Mouse (Mus musculus): ENCODE measurements at regions not wholly inside any gene's neighbourhood (a gene's known extent, or its start where the extent isn't known, plus 50 kb on each side); places are given as distances from the start of the nearest gene placed in this dataset.

DNA sequence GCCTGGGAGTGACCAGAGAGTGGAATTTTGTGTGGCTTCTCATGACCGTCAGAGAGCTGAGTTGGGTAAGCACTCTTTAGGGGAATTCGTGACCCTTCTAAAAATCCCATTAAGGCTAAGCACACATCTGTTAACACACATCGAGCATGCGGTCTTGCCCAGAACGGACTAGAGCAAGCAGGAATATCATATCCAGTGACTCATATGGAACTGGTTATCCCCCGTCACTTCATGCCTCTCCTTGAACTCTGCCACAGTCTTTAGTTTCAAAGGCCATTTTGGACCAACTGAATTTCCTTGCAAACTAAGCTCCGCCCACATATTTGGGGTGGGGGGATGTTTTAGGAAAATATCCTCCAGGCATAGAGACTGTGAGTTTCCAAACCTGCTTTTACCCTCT, 186.7 kb upstream of the Usp24 start:
- Histone ChIP-seq H3K27ac (ENCODE audit: insufficient read depth, low read depth, low read length, poor library complexity, severe bottlenecking) (no peak overlapping the region), H3K4me3 (ENCODE audit: insufficient read depth in 1 of 2, low read depth in 1 of 2, low read length in 2 of 2, poor library complexity in 1 of 2, severe bottlenecking in 1 of 2) (no peak overlapping the region), H3K36me3 (ENCODE audit: control insufficient read depth, insufficient read depth, low read length, poor library complexity, severe bottlenecking) (no peaks in the 10 kb centered on the region), H3K9ac (ENCODE audit: insufficient read depth, low read depth, low read length, poor library complexity, severe bottlenecking) (no peak overlapping the region), H3K9me3 (ENCODE audit: control insufficient read depth, insufficient read depth, low read depth, low read length) (no peaks in the 10 kb centered on the region), H3K4me1 (ENCODE audit: control insufficient read depth in 2 of 2, insufficient read depth in 2 of 2, low read length in 2 of 2, poor library complexity in 1 of 2) (no peaks in the 10 kb centered on the region)
- in situ Hi-C loops (cut with MboI; ENCODE audit: low sequenced_read_pairs in 2 of 2, unreplicated experiment in 2 of 2): no loop called here
- TF ChIP-seq HCFC1 (IDR thresholded peaks at IDR 0.05; ENCODE audit: borderline replicate concordance, insufficient read depth, low read length): no peak
- no peak for TF ChIP-seq CHD2 (IDR thresholded peaks at IDR 0.05; ENCODE audit: low read depth, low read length)
- TF ChIP-seq ZNF384 (IDR thresholded peaks at IDR 0.05; ENCODE audit: low read depth, low read length): no peak
- no peak for TF ChIP-seq ZC3H11A (IDR thresholded peaks at IDR 0.05; ENCODE audit: borderline replicate concordance, low read depth, low read length)
- TF ChIP-seq MAFK (IDR thresholded peaks at IDR 0.05; ENCODE audit: insufficient read depth, low read depth, low read length): no peak
- DNase-seq (ENCODE audit: low read depth, low spot score): no peak

GRCm38 (mm10) chr4:106129803-106130202, 186.2 kb upstream of the Usp24 start:
- no peak for DNase-seq (ENCODE audit: low read depth, low spot score)
- in situ Hi-C loops (cut with MboI; ENCODE audit: low sequenced_read_pairs in 2 of 2, unreplicated experiment in 2 of 2): no loop called here
- Histone ChIP-seq H3K4me1 (ENCODE audit: control insufficient read depth in 2 of 2, insufficient read depth in 2 of 2, low read length in 2 of 2, poor library complexity in 1 of 2) (no peaks in the 10 kb centered on the region), H3K4me3 (ENCODE audit: insufficient read depth in 1 of 2, low read depth in 1 of 2, low read length in 2 of 2, poor library complexity in 1 of 2, severe bottlenecking in 1 of 2) (no peak overlapping the region), H3K27ac (ENCODE audit: insufficient read depth, low read depth, low read length, poor library complexity, severe bottlenecking) (no peak overlapping the region), H3K9me3 (ENCODE audit: control insufficient read depth, insufficient read depth, low read depth, low read length) (no peaks in the 10 kb centered on the region), H3K9ac (ENCODE audit: insufficient read depth, low read depth, low read length, poor library complexity, severe bottlenecking) (no peak overlapping the region), H3K36me3 (ENCODE audit: control insufficient read depth, insufficient read depth, low read length, poor library complexity, severe bottlenecking) (no peaks in the 10 kb centered on the region)
- TF ChIP-seq HCFC1 (IDR thresholded peaks at IDR 0.05; ENCODE audit: borderline replicate concordance, insufficient read depth, low read length) (no peak), ZNF384 (IDR thresholded peaks at IDR 0.05; ENCODE audit: low read depth, low read length) (no peak), ZC3H11A (IDR thresholded peaks at IDR 0.05; ENCODE audit: borderline replicate concordance, low read depth, low read length) (no peak), MAFK (IDR thresholded peaks at IDR 0.05; ENCODE audit: insufficient read depth, low read depth, low read length) (no peak), CHD2 (IDR thresholded peaks at IDR 0.05; ENCODE audit: low read depth, low read length) (no peak)

- DNase-seq (ENCODE audit: low read depth, low spot score): no peak
- no peak for TF ChIP-seq CHD2 (IDR thresholded peaks at IDR 0.05; ENCODE audit: low read depth, low read length)
- no peak for TF ChIP-seq ZC3H11A (IDR thresholded peaks at IDR 0.05; ENCODE audit: borderline replicate concordance, low read depth, low read length)
- no peak for TF ChIP-seq MAFK (IDR thresholded peaks at IDR 0.05; ENCODE audit: insufficient read depth, low read depth, low read length)
- TF ChIP-seq ZNF384 (IDR thresholded peaks at IDR 0.05; ENCODE audit: low read depth, low read length): no peak
- TF ChIP-seq HCFC1 (IDR thresholded peaks at IDR 0.05; ENCODE audit: borderline replicate concordance, insufficient read depth, low read length): no peak
- Histone ChIP-seq H3K9me3 (ENCODE audit: control insufficient read depth, insufficient read depth, low read depth, low read length) (no peaks in the 10 kb centered on the region), H3K9ac (ENCODE audit: insufficient read depth, low read depth, low read length, poor library complexity, severe bottlenecking) (no peak overlapping the region), H3K36me3 (ENCODE audit: control insufficient read depth, insufficient read depth, low read length, poor library complexity, severe bottlenecking) (no peaks in the 10 kb centered on the region), H3K27ac (ENCODE audit: insufficient read depth, low read depth, low read length, poor library complexity, severe bottlenecking) (no peak overlapping the region), H3K4me1 (ENCODE audit: control insufficient read depth in 2 of 2, insufficient read depth in 2 of 2, low read length in 2 of 2, poor library complexity in 1 of 2) (no peaks in the 10 kb centered on the region), H3K4me3 (ENCODE audit: insufficient read depth in 1 of 2, low read depth in 1 of 2, low read length in 2 of 2, poor library complexity in 1 of 2, severe bottlenecking in 1 of 2) (no peak overlapping the region)
- in situ Hi-C loops (cut with MboI; ENCODE audit: low sequenced_read_pairs in 2 of 2, unreplicated experiment in 2 of 2): no loop called here
Measured at GRCm38 (mm10) chr4:106133746-106134730, 182.0 kb upstream of the Usp24 start.

GRCm38 (mm10) chr4:106142741-106143140, 173.3 kb upstream of the Usp24 start:
- no peak for DNase-seq (ENCODE audit: low read depth, low spot score)
- in situ Hi-C loops (cut with MboI; ENCODE audit: low sequenced_read_pairs in 2 of 2, unreplicated experiment in 2 of 2): no loop called here
- Histone ChIP-seq H3K9ac (ENCODE audit: insufficient read depth, low read depth, low read length, poor library complexity, severe bottlenecking) (no peak overlapping the region), H3K36me3 (ENCODE audit: control insufficient read depth, insufficient read depth, low read length, poor library complexity, severe bottlenecking) (no peaks in the 10 kb centered on the region), H3K9me3 (ENCODE audit: control insufficient read depth, insufficient read depth, low read depth, low read length) (no peaks in the 10 kb centered on the region), H3K4me1 (ENCODE audit: control insufficient read depth in 2 of 2, insufficient read depth in 2 of 2, low read length in 2 of 2, poor library complexity in 1 of 2) (no peaks in the 10 kb centered on the region), H3K27ac (ENCODE audit: insufficient read depth, low read depth, low read length, poor library complexity, severe bottlenecking) (no peak overlapping the region), H3K4me3 (ENCODE audit: insufficient read depth in 1 of 2, low read depth in 1 of 2, low read length in 2 of 2, poor library complexity in 1 of 2, severe bottlenecking in 1 of 2) (no peak overlapping the region)
- TF ChIP-seq ZC3H11A (IDR thresholded peaks at IDR 0.05; ENCODE audit: borderline replicate concordance, low read depth, low read length) (no peak), HCFC1 (IDR thresholded peaks at IDR 0.05; ENCODE audit: borderline replicate concordance, insufficient read depth, low read length) (no peak), ZNF384 (IDR thresholded peaks at IDR 0.05; ENCODE audit: low read depth, low read length) (no peak), MAFK (IDR thresholded peaks at IDR 0.05; ENCODE audit: insufficient read depth, low read depth, low read length) (no peak), CHD2 (IDR thresholded peaks at IDR 0.05; ENCODE audit: low read depth, low read length) (no peak)
